Mouse (Mus musculus): ENCODE measurements around the gene Foxm1. TPM values are rescaled to one million over a fixed set of nuclear protein-coding genes. Genes with fewer than 3 reads are reported as not detected.
A peak's percentile ranks its signal among the peaks of the same experiment; 100 is the strongest.

The Foxm1 gene
- polyA plus RNA-seq, 1 experiment from 2014 or later: 36.8 TPM

DNA sequence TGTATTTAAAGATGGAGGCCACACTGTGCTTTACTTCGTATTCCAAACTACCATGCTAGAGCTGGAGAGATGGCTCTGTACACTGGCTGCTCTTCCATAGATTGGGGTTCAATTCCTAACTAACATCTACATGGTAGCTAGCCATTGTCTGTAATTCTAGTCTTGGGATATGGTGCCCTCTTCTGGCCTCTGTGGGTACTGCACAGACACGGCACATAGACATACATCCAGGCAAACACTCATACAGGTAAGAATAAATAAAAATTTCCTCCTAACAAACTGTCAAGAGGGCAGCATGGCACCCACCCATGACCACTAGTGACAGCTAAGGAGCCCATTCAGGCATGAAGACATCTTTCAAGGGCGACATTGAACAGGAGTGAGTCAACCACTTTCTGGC lies 48.3 kb downstream of the Foxm1 start:
- Histone ChIP-seq H3K4me1 (no peaks in the 10 kb centered on the region), H3K9me3 (no peaks in the 10 kb centered on the region), H3K27ac (no peak overlapping the region), H3K27me3 (replicated peaks) (no peaks in the 10 kb centered on the region), H3K4me3 (no peak overlapping the region), H3K4me2 (replicated peaks) (no peak overlapping the region), H3K36me3 (peaks cover 67% of the 10 kb centered on the region), H3K9ac (no peak overlapping the region)
- 0 out of 2 replicates have a peak, but pooled peaks have one; percentile 25 for ATAC-seq (ENCODE audit: low FRiP score, low read depth)
- 21% methylated on average over 3 of the region's 3 CpGs for WGBS

- Histone ChIP-seq H3K9me3 (no peaks in the 10 kb centered on the region), H3K9ac (no peak overlapping the region), H3K4me2 (replicated peaks) (no peak overlapping the region), H3K27ac (no peak overlapping the region), H3K27me3 (replicated peaks) (no peaks in the 10 kb centered on the region), H3K36me3 (peaks cover 32% of the 10 kb centered on the region), H3K4me3 (no peak overlapping the region), H3K4me1 (no peaks in the 10 kb centered on the region)
- no peak for ATAC-seq (ENCODE audit: low FRiP score, low read depth)
- 91% methylated on average over 5 of the region's 5 CpGs for WGBS
These were observed 53.4 kb downstream of the Foxm1 start for GRCm38 (mm10) chr6:128416169-128416568.

- Histone ChIP-seq H3K27ac (no peak overlapping the region), H3K4me1 (no peaks in the 10 kb centered on the region), H3K4me2 (replicated peaks) (no peak overlapping the region), H3K4me3 (no peak overlapping the region), H3K9ac (no peak overlapping the region), H3K36me3 (peaks cover 18% of the 10 kb centered on the region), H3K9me3 (no peaks in the 10 kb centered on the region), H3K27me3 (replicated peaks) (no peaks in the 10 kb centered on the region)
- WGBS: 88% methylated on average over 1 of the region's 1 CpGs
- ATAC-seq (ENCODE audit: low FRiP score, low read depth): no peak
These were observed 55.3 kb downstream of the Foxm1 start for GRCm38 (mm10) chr6:128418076-128418475.

DNA sequence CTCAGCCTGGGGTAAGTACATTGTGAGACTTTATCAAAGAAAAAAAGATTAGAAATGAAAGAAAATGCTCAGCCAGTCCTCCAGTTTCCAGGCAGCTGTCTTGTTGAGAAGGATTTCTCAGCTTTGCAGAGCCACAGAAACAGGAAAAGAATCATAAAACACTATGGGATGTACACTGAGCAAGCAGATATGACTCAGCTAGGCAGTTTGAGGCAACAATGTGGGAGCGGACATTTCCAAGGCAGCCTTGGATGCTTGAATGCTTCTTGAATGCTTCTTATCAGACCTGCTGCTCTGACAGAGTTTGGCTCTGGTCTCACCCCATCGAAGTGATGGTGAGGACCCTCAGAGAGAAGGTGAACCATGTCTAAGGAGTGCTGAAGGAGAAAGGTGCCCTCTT lies 58.3 kb downstream of the Foxm1 start:
- Histone ChIP-seq H3K4me3 (no peak overlapping the region), H3K4me2 (replicated peaks) (no peak overlapping the region), H3K36me3 (peaks cover 5% of the 10 kb centered on the region; the same call in 1 of the 2 replicates), H3K27ac (no peak overlapping the region), H3K9ac (no peak overlapping the region), H3K27me3 (replicated peaks) (no peaks in the 10 kb centered on the region), H3K4me1 (no peaks in the 10 kb centered on the region), H3K9me3 (no peaks in the 10 kb centered on the region)
- 86% methylated on average over 2 of the region's 2 CpGs for WGBS
- ATAC-seq (ENCODE audit: low FRiP score, low read depth): no peak

DNA sequence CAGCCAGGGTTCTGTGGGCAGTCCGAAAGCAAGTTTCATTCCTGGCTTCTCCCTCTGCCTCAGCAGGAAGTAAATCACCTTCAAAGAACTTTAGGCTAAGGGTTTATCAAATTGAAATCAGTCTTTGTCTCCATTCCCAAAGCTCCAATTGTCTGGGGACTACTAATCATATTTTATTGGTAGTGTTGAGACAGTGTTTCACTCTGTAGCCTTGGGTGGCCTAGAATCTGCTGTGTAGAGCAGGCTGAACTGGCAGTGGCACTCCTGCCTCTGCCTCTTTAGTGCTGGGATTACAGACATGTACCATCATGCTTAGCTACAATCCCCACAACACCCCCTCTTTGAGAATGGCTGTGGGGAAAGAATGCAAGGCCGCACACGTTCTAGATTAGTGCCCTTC lies 58.7 kb downstream of the Foxm1 start:
- no peak for ATAC-seq (ENCODE audit: low FRiP score, low read depth)
- H3K9me3 ChIP-seq: no peaks in the 10 kb centered on the region
- H3K27me3 ChIP-seq (replicated peaks): no peaks in the 10 kb centered on the region
- no peak overlapping the region for H3K27ac ChIP-seq
- H3K36me3 ChIP-seq: peaks cover 5% of the 10 kb centered on the region; the same call in 1 of the 2 replicates
- no peak overlapping the region for H3K9ac ChIP-seq
- no peak overlapping the region for H3K4me3 ChIP-seq
- no peaks in the 10 kb centered on the region for H3K4me1 ChIP-seq
- 87% methylated on average over 3 of the region's 3 CpGs for whole genome bisulfite sequencing
- no peak overlapping the region for H3K4me2 ChIP-seq (replicated peaks)

- ATAC-seq (ENCODE audit: low FRiP score, low read depth): peak; percentile 34
- Histone ChIP-seq H3K27ac (no peak overlapping the region), H3K4me2 (replicated peaks) (peak overlapping the region; percentile 72), H3K36me3 (peaks cover 12% of the 10 kb centered on the region), H3K9me3 (no peaks in the 10 kb centered on the region), H3K9ac (peak overlapping the region; percentile 65), H3K4me1 (no peaks in the 10 kb centered on the region), H3K4me3 (peak overlapping the region; percentile 58), H3K27me3 (replicated peaks) (no peaks in the 10 kb centered on the region)
- WGBS: 47% methylated on average over 15 of the region's 16 CpGs
These were observed 60.9 kb downstream of the Foxm1 start for GRCm38 (mm10) chr6:128423496-128424268.

- H3K4me2 ChIP-seq (replicated peaks): peak within 1 kb of the TSS; percentile 72
- H3K27ac ChIP-seq: peak within 1 kb of the TSS; percentile 85
- H3K4me3 ChIP-seq: peak within 1 kb of the TSS; percentile 58
- no peaks in the 10 kb centered on the region for H3K9me3 ChIP-seq
- H3K36me3 ChIP-seq: peaks cover 19% of the 10 kb centered on the region
- H3K4me1 ChIP-seq: no peaks in the 10 kb centered on the region
- peak; percentile 94 for ATAC-seq (ENCODE audit: low FRiP score, low read depth)
- no peaks in the 10 kb centered on the region for H3K27me3 ChIP-seq (replicated peaks)
- peak within 1 kb of the TSS; percentile 65 for H3K9ac ChIP-seq
- under 1% methylated on average over 42 of the region's 42 CpGs for WGBS
These were observed 61.7 kb downstream of the Foxm1 start, which contains the start of gene Itfg2 for GRCm38 (mm10) chr6:128424269-128425019. Gene Itfg2 (minus strand): TSS chr6:128424931.

DNA sequence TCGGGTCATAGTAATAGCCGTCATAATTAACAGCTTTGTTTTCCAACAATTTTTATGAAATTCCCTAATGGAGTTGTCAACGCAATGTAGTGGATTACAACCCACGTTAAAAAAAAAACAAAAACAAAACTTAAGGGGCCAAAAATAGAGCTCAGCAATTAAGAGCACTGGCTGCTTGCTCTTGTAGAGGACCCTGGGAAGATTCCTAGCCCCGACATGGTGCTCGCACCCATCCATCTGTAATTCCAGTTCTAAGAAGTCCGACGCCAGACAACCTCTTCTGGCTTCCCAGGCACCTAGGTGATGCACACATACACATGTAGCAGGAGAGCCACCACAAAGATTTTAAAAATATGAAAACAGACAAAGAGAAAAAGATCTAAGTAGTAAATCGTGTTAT lies 62.3 kb downstream of the Foxm1 start:
- no peaks in the 10 kb centered on the region for H3K4me1 ChIP-seq
- peak overlapping the region; percentile 72 for H3K4me2 ChIP-seq (replicated peaks)
- H3K36me3 ChIP-seq: peaks cover 20% of the 10 kb centered on the region
- H3K9me3 ChIP-seq: no peaks in the 10 kb centered on the region
- H3K9ac ChIP-seq: peak overlapping the region; percentile 65; the same call in 1 of the 2 replicates
- peak overlapping the region; percentile 58 for H3K4me3 ChIP-seq
- no peak; the same call in 1 of the 2 replicates for ATAC-seq (ENCODE audit: low FRiP score, low read depth)
- H3K27ac ChIP-seq: 0 out of 2 replicates have a peak overlapping the region, but pooled peaks have one; percentile 85
- WGBS: 21% methylated on average over 9 of the region's 9 CpGs
- no peaks in the 10 kb centered on the region for H3K27me3 ChIP-seq (replicated peaks)

Other genes starting within 250 kb of the Foxm1 start
- gene Tspan9, start 219.4 kb upstream of the Foxm1 start, polyA plus RNA-seq (2016; fragmentation: Nextera tagmentation; extraction: Ambion mirVana): 57.5 and 58.4 TPM in 2 replicates
- gene Tead4, start 62.1 kb upstream of the Foxm1 start, polyA plus RNA-seq (2016; fragmentation: Nextera tagmentation; extraction: Ambion mirVana): 1.6 TPM in 2 replicates
- 18.9 and 20.5 TPM in 2 replicates for gene Tulp3, start 7.1 kb upstream of the Foxm1 start, polyA plus RNA-seq (2016; fragmentation: Nextera tagmentation; extraction: Ambion mirVana)
- gene Rhno1, start 56 bp upstream of the Foxm1 start, polyA plus RNA-seq (2016; fragmentation: Nextera tagmentation; extraction: Ambion mirVana): 147 and 154 TPM in 2 replicates
- 0.17 and 0.34 TPM in 2 replicates for gene Tex52, start 12.5 kb downstream of the Foxm1 start, polyA plus RNA-seq (2016; fragmentation: Nextera tagmentation; extraction: Ambion mirVana)
- not detected in 2 replicates for gene Gm44596, start 12.5 kb downstream of the Foxm1 start, polyA plus RNA-seq (2016; fragmentation: Nextera tagmentation; extraction: Ambion mirVana)
- 4.6 and 4.8 TPM in 2 replicates for gene Nrip2, start 36.3 kb downstream of the Foxm1 start, polyA plus RNA-seq (2016; fragmentation: Nextera tagmentation; extraction: Ambion mirVana)
- gene Itfg2, start 62.0 kb downstream of the Foxm1 start, polyA plus RNA-seq (2016; fragmentation: Nextera tagmentation; extraction: Ambion mirVana): 38.6 and 38.8 TPM in 2 replicates
- 404 and 410 TPM in 2 replicates for gene Fkbp4, start 75.7 kb downstream of the Foxm1 start, polyA plus RNA-seq (2016; fragmentation: Nextera tagmentation; extraction: Ambion mirVana)
- gene Pzp, start 163.8 kb downstream of the Foxm1 start, polyA plus RNA-seq (2016; fragmentation: Nextera tagmentation; extraction: Ambion mirVana): not detected in 2 replicates
- not detected in 2 replicates for gene A2ml1, start 218.6 kb downstream of the Foxm1 start, polyA plus RNA-seq (2016; fragmentation: Nextera tagmentation; extraction: Ambion mirVana)